Mouse (Mus musculus) bone marrow, adult 2 months (tissue): ENCODE measurements at regions not wholly inside any gene's neighbourhood (a gene's known extent, or its start where the extent isn't known, plus 50 kb on each side); places are given as distances from the start of the nearest gene placed in this dataset.

ENCODE experiments used
- CTCF ChIP-seq: fragments of 200-500 bp; IDR thresholded peaks from 2 replicates; pipeline ENCODE4 v1.5.1; 2011; ENCODE audit warnings: low read length, control low read depth; ENCODE audit not compliant: control insufficient read depth, insufficient read depth
- POLR2A ChIP-seq: fragments of 200-500 bp; IDR thresholded peaks from 2 replicates; pipeline ENCODE4 v1.6.1; 2011; ENCODE audit warnings: low read depth, mild to moderate bottlenecking, control low read depth, low read length, borderline replicate concordance; ENCODE audit not compliant: control insufficient read depth

GRCm38 (mm10) chr5:44352324-44352723 is 125.9 kb upstream of the Tapt1 start:
- no peak for TF ChIP-seq POLR2A
- no peak for TF ChIP-seq CTCF
